Mouse (Mus musculus): ENCODE measurements around the gene Was. TPM values are rescaled to one million over a fixed set of nuclear protein-coding genes. Genes with fewer than 3 reads are reported as not detected.
A peak's percentile ranks its signal among the peaks of the same experiment; 100 is the strongest.
"Not testable (repeated sequence)": the region's sequence is repeated elsewhere in the genome, so short reads cannot be mapped to it uniquely, and the experiment has no call there.

Gene Was
- polyA plus RNA-seq, 1 experiment from 2014 or later: 0.91 TPM

GRCm38 (mm10) chrX:8115275-8115674 lies 25.0 kb upstream of the Was start:
- Histone ChIP-seq H3K36me3 (ENCODE audit: control insufficient read depth, insufficient read depth, low read length) (no peaks in the 10 kb centered on the region), H3K9ac (ENCODE audit: low read depth, low read length) (no peak overlapping the region), H3K4me1 (replicated peaks; ENCODE audit: control insufficient read depth, insufficient read depth, low read length) (no peaks in the 10 kb centered on the region), H3K9me3 (ENCODE audit: control insufficient read depth, low read length) (no peaks in the 10 kb centered on the region), H3K4me3 (ENCODE audit: low read depth, low read length) (no peak overlapping the region), H3K27ac (ENCODE audit: low read depth, low read length) (no peak overlapping the region), H3K4me2 (replicated peaks; ENCODE audit: low read depth, low read length) (no peak overlapping the region), H3K27me3 (ENCODE audit: control insufficient read depth, insufficient read depth, low read length) (no peaks in the 10 kb centered on the region)
- DNase-seq (ENCODE audit: low spot score) (no peak), ATAC-seq (ENCODE audit: low FRiP score) (no peak)
- 73% methylated on average over 4 of the region's 4 CpGs for WGBS

GRCm38 (mm10) chrX:8105019-8105418 lies 14.7 kb upstream of the Was start:
- no peak for ATAC-seq (ENCODE audit: low FRiP score)
- no peak overlapping the region for H3K4me3 ChIP-seq (ENCODE audit: low read depth, low read length)
- H3K36me3 ChIP-seq (ENCODE audit: control insufficient read depth, insufficient read depth, low read length): no peaks in the 10 kb centered on the region
- 95% methylated on average over 3 of the region's 3 CpGs for WGBS
- H3K9ac ChIP-seq (ENCODE audit: low read depth, low read length): no peak overlapping the region
- no peaks in the 10 kb centered on the region for H3K27me3 ChIP-seq (ENCODE audit: control insufficient read depth, insufficient read depth, low read length)
- no peaks in the 10 kb centered on the region for H3K4me1 ChIP-seq (replicated peaks; ENCODE audit: control insufficient read depth, insufficient read depth, low read length)
- DNase-seq (ENCODE audit: low spot score): no peak
- no peak overlapping the region for H3K27ac ChIP-seq (ENCODE audit: low read depth, low read length)
- H3K4me2 ChIP-seq (replicated peaks; ENCODE audit: low read depth, low read length): no peak overlapping the region
- no peaks in the 10 kb centered on the region for H3K9me3 ChIP-seq (ENCODE audit: control insufficient read depth, low read length)

GRCm38 (mm10) chrX:8102213-8102668 lies 11.9 kb upstream of the Was start:
- ATAC-seq (ENCODE audit: low FRiP score): no peak
- Histone ChIP-seq H3K27me3 (ENCODE audit: control insufficient read depth, insufficient read depth, low read length) (no peaks in the 10 kb centered on the region), H3K9me3 (ENCODE audit: control insufficient read depth, low read length) (no peaks in the 10 kb centered on the region), H3K4me1 (replicated peaks; ENCODE audit: control insufficient read depth, insufficient read depth, low read length) (no peaks in the 10 kb centered on the region), H3K4me2 (replicated peaks; ENCODE audit: low read depth, low read length) (no peak overlapping the region), H3K27ac (ENCODE audit: low read depth, low read length) (no peak overlapping the region), H3K4me3 (ENCODE audit: low read depth, low read length) (no peak overlapping the region), H3K9ac (ENCODE audit: low read depth, low read length) (no peak overlapping the region), H3K36me3 (ENCODE audit: control insufficient read depth, insufficient read depth, low read length) (no peaks in the 10 kb centered on the region)
- DNase-seq (ENCODE audit: low spot score): no peak
- WGBS: 70% methylated on average over 7 of the region's 7 CpGs

GRCm38 (mm10) chrX:8101017-8101416 lies 10.7 kb upstream of the Was start:
- DNase-seq (ENCODE audit: low spot score): peak; percentile 87
- H3K9me3 ChIP-seq (ENCODE audit: control insufficient read depth, low read length): no peaks in the 10 kb centered on the region
- peak overlapping the region; percentile 47; the same call in 1 of the 2 replicates for H3K27ac ChIP-seq (ENCODE audit: low read depth, low read length)
- no peak overlapping the region for H3K4me3 ChIP-seq (ENCODE audit: low read depth, low read length)
- H3K36me3 ChIP-seq (ENCODE audit: control insufficient read depth, insufficient read depth, low read length): no peaks in the 10 kb centered on the region
- H3K4me1 ChIP-seq (replicated peaks; ENCODE audit: control insufficient read depth, insufficient read depth, low read length): no peaks in the 10 kb centered on the region
- H3K9ac ChIP-seq (ENCODE audit: low read depth, low read length): no peak overlapping the region
- H3K27me3 ChIP-seq (ENCODE audit: control insufficient read depth, insufficient read depth, low read length): no peaks in the 10 kb centered on the region
- WGBS: 16% methylated on average over 3 of the region's 3 CpGs
- peak; percentile 23 for ATAC-seq (ENCODE audit: low FRiP score)
- H3K4me2 ChIP-seq (replicated peaks; ENCODE audit: low read depth, low read length): no peak overlapping the region

GRCm38 (mm10) chrX:8099435-8099834 lies 9.1 kb upstream of the Was start:
- WGBS: 59% methylated on average over 4 of the region's 4 CpGs
- H3K4me2 ChIP-seq (replicated peaks; ENCODE audit: low read depth, low read length): no peak overlapping the region
- no peak overlapping the region for H3K27ac ChIP-seq (ENCODE audit: low read depth, low read length)
- H3K27me3 ChIP-seq (ENCODE audit: control insufficient read depth, insufficient read depth, low read length): no peaks in the 10 kb centered on the region
- H3K9ac ChIP-seq (ENCODE audit: low read depth, low read length): no peak overlapping the region
- no peak overlapping the region for H3K4me3 ChIP-seq (ENCODE audit: low read depth, low read length)
- no peaks in the 10 kb centered on the region for H3K36me3 ChIP-seq (ENCODE audit: control insufficient read depth, insufficient read depth, low read length)
- no peaks in the 10 kb centered on the region for H3K9me3 ChIP-seq (ENCODE audit: control insufficient read depth, low read length)
- no peak for DNase-seq (ENCODE audit: low spot score)
- H3K4me1 ChIP-seq (replicated peaks; ENCODE audit: control insufficient read depth, insufficient read depth, low read length): no peaks in the 10 kb centered on the region
- ATAC-seq (ENCODE audit: low FRiP score): no peak

- ATAC-seq (ENCODE audit: low FRiP score) (peak; percentile 96), DNase-seq (ENCODE audit: low spot score) (peak; percentile 90)
- H3K27me3 ChIP-seq (ENCODE audit: control insufficient read depth, insufficient read depth, low read length): no peaks in the 10 kb centered on the region
- peak overlapping the region; percentile 14; the same call in 1 of the 2 replicates for H3K4me3 ChIP-seq (ENCODE audit: low read depth, low read length)
- H3K36me3 ChIP-seq (ENCODE audit: control insufficient read depth, insufficient read depth, low read length): no peaks in the 10 kb centered on the region
- no peaks in the 10 kb centered on the region for H3K9me3 ChIP-seq (ENCODE audit: control insufficient read depth, low read length)
- WGBS: 12% methylated on average over 19 of the region's 19 CpGs
- H3K27ac ChIP-seq (ENCODE audit: low read depth, low read length): no peak overlapping the region
- H3K4me1 ChIP-seq (replicated peaks; ENCODE audit: control insufficient read depth, insufficient read depth, low read length): no peaks in the 10 kb centered on the region
- H3K9ac ChIP-seq (ENCODE audit: low read depth, low read length): 0 out of 2 replicates have a peak overlapping the region, but pooled peaks have one; percentile 15
- H3K4me2 ChIP-seq (replicated peaks; ENCODE audit: low read depth, low read length): peak overlapping the region; percentile 17
Observed at GRCm38 (mm10) chrX:8096787-8097242, 6.5 kb upstream of the Was start.

- 20% methylated on average over 2 of the region's 48 CpGs for WGBS
- not testable (repeated sequence) for H3K27ac ChIP-seq (ENCODE audit: low read depth, low read length)
Observed at GRCm38 (mm10) chrX:8096068-8096786, 5.9 kb upstream of the Was start.

GRCm38 (mm10) chrX:8095546-8095945 lies 5.2 kb upstream of the Was start:
- H3K4me3 ChIP-seq (ENCODE audit: low read depth, low read length): peak overlapping the region; percentile 20; the same call in 1 of the 2 replicates
- H3K9me3 ChIP-seq (ENCODE audit: control insufficient read depth, low read length): no peaks in the 10 kb centered on the region
- DNase-seq (ENCODE audit: low spot score): no peak
- H3K4me1 ChIP-seq (replicated peaks; ENCODE audit: control insufficient read depth, insufficient read depth, low read length): no peaks in the 10 kb centered on the region
- no peaks in the 10 kb centered on the region for H3K27me3 ChIP-seq (ENCODE audit: control insufficient read depth, insufficient read depth, low read length)
- no peaks in the 10 kb centered on the region for H3K36me3 ChIP-seq (ENCODE audit: control insufficient read depth, insufficient read depth, low read length)
- peak overlapping the region; percentile 32 for H3K4me2 ChIP-seq (replicated peaks; ENCODE audit: low read depth, low read length)
- H3K27ac ChIP-seq (ENCODE audit: low read depth, low read length): no peak overlapping the region
- WGBS: 89% methylated on average over 10 of the region's 10 CpGs
- H3K9ac ChIP-seq (ENCODE audit: low read depth, low read length): no peak overlapping the region
- ATAC-seq (ENCODE audit: low FRiP score): no peak

More at GRCm38 (mm10) chrX:8096068-8096786, 5.9 kb upstream of the Was start:
- H3K4me1 ChIP-seq (replicated peaks; ENCODE audit: control insufficient read depth, insufficient read depth, low read length); DNase-seq (ENCODE audit: low spot score); H3K9ac ChIP-seq (ENCODE audit: low read depth, low read length); H3K9me3 ChIP-seq (ENCODE audit: control insufficient read depth, low read length); H3K27me3 ChIP-seq (ENCODE audit: control insufficient read depth, insufficient read depth, low read length); H3K36me3 ChIP-seq (ENCODE audit: control insufficient read depth, insufficient read depth, low read length): not testable (repeated sequence)
- H3K4me3 ChIP-seq (ENCODE audit: low read depth, low read length): peak overlapping the region; percentile 20; the same call in 1 of the 2 replicates
- peak; percentile 92 for ATAC-seq (ENCODE audit: low FRiP score)
- H3K4me2 ChIP-seq (replicated peaks; ENCODE audit: low read depth, low read length): peak overlapping the region; percentile 32

- not testable (repeated sequence) for H3K27ac ChIP-seq (ENCODE audit: low read depth, low read length); H3K4me3 ChIP-seq (ENCODE audit: low read depth, low read length); H3K9me3 ChIP-seq (ENCODE audit: control insufficient read depth, low read length); H3K36me3 ChIP-seq (ENCODE audit: control insufficient read depth, insufficient read depth, low read length); H3K4me2 ChIP-seq (replicated peaks; ENCODE audit: low read depth, low read length); H3K4me1 ChIP-seq (replicated peaks; ENCODE audit: control insufficient read depth, insufficient read depth, low read length); ATAC-seq (ENCODE audit: low FRiP score); H3K27me3 ChIP-seq (ENCODE audit: control insufficient read depth, insufficient read depth, low read length); H3K9ac ChIP-seq (ENCODE audit: low read depth, low read length); DNase-seq (ENCODE audit: low spot score)
- WGBS: 83% methylated on average over 4 of the region's 5 CpGs
Observed at GRCm38 (mm10) chrX:8090954-8091347, 653 bp upstream of the Was start.

All from hindbrain, embryonic 11.5 days (tissue).